Mouse (Mus musculus): ENCODE results near the gene Slc46a1.

Slc46a1 gene

DNA sequence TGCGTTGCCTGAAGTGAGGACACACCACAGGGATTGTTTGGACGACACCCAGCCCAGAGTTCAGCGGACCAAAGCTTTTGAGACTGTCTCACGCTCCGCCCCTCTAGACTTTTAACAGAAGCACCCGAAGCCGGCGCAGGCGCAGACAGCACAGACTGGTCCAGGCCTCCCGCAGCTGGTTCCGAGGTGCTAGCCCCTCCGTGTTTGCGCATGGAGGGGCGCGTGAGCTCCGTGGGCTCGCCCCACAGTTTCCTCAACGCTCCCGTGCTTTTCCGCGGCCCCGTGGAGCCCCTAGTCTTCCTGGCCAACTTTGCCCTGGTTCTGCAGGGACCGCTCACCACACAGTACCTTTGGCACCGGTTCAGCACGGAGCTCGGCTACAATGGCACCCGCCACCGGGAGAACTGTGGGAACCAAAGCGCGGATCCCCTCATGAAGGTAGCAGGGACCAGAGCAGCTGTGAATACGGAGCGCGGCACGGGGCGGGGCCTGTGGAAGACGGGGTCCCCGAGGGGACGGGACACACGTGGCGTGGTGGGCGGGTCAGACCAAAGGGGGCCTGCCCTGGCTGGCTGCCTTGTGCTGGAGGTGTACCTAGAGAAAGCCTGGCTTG is at the start of gene Slc46a1:
TSS of gene Slc46a1 (plus strand) at position 130 of the 613 bp plus-strand sequence.
- peak; percentile 91 for DNase-seq (ENCODE audit: low read depth)

DNA sequence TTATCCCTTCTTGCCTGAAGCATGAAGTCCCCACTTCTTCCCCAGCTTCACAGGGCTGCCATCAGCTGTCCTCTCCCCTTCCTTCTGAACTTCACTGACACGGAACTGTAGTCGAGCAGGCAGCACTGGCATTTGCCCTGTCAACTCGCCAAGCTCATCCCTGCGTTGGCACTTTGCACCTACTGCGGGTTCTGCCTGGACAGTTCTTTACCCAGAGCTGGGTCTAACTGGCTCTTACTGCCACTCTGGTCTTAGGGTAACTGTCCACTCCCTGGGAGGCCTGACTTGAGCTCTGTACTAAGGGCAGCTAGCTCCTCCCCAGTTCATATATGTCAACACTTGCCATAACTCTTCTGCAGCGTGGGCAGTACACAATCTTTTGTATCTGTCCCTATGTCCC is 48.6 kb upstream of the Slc46a1 start:
- DNase-seq (ENCODE audit: low read depth) = no peak

DNA sequence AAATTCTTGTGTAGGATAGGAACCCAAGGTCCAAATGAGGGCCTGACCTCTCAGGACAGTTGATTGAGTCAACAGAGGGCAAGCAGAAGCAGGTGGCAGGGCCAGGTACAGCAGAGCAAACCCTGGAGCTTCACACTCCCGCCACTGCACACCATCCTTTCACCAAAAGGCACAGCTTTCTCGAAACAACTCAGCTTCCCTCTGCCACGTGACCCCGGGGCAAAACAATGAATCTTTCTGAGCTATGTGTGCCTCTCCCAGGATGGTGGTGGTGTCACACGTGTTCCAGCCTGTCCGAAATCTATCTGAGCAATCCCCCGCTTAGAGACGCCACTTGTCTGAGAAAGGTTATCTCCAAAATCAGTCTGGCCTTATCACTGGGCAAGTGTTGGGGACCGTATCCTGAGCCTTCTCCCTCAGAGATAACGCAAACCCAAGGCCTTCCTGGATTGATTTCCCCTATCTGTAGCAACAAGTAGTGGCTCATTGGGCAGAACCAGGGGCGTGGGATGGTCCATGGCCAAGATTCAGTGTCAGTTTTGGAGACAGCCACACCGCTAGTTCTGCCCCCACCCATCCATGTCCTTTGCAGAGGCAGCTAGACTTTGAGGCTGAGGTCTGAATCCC is 45.1 kb upstream of the Slc46a1 start:
- no peak for DNase-seq (ENCODE audit: low read depth)

DNA sequence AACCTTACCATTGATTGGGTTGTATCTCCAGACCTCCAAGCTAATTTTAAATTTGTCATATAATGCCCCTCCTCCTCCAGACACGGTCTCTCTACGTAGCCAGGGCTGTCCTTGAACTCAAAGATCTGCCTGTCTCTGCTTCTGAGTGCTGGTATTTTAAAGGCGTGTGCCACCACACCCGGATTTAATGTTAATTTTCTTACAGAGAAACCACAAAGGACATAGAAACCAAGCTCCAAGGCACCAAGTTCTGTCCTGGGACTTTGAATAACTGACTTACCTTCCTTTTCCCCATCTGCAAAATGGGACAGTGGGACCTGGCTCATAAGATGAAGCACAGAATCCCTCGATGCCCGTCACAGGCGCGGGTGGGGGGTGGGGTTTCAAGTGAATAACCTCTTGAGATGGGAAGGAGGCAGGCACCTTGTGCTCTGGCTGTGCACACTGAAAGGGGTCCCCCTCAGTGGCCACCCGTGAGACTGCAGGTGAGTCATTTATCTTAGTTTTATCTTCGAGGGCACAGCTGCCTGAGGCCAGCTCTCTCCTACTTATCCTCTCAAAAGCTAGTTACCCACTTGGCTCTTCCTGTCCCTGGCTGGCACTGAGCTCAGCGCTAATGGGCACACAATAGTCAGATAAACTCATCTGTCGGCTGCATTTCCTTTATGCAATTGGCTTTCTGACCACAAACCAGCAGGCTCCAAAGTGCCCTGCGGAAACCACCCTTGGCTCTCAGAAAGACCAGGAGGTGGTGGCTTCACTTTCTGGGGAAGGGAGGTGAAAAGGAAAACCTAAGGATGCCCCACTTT is 44.1 kb upstream of the Slc46a1 start:
- no peak for DNase-seq (ENCODE audit: low read depth)

DNA sequence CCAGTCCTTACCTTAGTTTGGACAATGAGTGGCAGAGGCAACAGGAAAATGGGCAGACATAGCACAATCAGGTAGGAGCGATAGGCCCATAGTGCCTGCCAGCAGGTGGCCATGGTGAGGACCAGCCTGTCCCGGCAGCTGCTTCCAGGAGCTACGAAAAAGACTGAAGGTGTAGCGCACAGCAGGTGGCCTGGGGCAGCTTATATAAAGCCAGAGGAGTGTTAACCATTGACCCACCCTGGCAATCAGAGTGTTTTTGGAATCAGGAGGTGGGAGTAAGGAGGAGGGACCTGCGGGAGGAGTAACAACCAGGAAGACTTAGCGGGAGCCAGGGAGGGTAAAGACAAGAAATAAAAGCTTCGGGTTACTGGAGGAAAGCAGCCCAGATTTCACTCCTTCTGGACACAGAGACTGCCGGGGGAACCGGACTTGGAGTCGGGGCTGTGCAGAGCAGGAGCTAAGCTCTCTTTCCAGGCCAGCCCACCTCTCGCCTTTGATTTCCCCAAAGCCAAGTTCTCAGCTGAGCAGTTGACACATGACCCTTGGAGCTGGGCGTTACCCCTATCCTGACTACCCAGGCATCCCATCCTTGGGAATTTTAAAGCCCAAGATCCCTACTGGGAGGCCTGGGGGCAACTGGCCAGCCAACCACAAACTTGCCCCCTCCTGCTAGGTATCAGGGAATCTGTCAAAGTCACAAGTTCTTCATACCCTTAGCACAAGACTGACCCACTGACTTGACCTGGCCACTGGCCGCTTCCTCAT is 43.3 kb upstream of the Slc46a1 start, which contains the start of gene Slc13a2:
TSS of gene Slc13a2 (minus strand) at position 163 of the 765 bp plus-strand sequence.
- DNase-seq (ENCODE audit: low read depth) = no peak

DNA sequence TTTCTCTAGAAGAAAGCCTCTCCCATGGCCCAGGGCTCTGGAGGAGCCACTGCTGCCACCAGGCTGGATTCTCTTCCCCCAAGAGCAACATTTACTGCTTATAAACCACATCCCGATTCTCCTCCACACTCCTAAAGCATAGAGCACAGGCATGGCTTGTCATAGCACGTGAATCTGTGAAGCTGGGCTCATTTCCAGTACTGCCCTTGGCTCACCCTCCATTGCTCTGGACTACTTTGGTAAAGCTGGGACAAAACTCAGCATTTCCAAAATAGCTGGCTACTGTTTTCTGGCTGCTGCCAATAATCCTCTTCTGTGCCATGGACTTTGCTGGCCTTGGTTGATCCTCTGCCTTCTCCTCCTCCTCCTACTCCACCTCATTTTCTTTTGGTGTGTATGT is 41.1 kb upstream of the Slc46a1 start:
- peak; percentile 73 for DNase-seq (ENCODE audit: low read depth)

DNA sequence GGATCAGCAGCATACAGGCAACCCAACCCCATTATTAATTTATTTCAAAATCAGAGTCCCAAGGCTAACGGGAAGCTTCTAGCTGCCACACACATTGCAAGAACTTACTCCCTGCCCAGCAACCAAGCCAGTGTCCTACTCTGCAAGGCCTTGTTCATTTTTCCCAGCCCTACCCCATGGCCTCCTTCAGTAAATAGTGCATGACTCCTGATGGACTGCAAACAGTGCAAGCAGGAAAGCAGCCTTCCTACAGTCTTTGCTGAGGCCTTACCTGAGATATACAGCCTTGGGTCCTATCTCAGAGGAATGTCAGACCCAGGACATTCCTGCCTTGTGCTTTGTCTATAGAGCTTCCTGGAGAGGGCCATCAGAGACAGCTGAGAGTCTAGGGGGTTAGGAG is 39.9 kb upstream of the Slc46a1 start:
- no peak for DNase-seq (ENCODE audit: low read depth)

DNA sequence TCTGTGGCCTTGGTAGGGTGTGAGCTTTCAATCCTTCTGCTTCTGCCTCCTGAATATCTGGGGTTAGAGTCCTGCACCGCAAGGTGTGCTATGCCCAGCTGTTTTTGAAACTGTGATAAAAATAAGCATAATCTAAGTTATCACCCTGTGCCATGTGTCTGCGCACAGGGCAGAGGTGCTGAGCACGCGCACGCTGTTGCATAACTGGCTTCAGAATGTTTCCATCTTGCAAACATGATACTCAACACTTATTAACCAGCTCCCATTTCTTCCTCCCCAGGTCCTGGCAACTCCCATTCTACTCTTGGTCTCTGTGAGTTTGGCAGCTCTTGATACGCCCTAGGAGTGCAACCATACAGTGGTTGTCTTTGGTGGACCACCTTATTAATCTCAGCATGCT is 37.8 kb upstream of the Slc46a1 start:
- DNase-seq (ENCODE audit: low read depth) = no peak

DNA sequence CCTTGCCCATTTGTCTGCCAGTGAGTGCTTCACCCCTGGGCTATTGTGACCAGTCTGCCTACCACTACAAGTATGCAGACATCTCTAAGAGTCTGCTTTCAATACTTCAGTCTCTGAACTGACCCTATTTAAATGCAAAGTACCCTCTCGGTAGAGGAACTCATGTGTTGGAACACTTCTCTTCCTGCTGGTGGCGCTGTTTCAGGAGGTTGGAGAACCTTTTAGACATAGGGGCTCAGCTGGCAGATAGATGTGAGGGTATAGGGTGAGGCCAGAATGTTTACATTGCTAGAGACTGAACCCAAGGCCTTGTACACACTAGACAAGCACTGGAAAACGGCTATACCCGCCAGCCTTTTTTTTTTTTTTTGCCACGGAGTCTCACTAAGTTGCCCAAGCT is 37.2 kb upstream of the Slc46a1 start:
- DNase-seq (ENCODE audit: low read depth) = no peak

DNA sequence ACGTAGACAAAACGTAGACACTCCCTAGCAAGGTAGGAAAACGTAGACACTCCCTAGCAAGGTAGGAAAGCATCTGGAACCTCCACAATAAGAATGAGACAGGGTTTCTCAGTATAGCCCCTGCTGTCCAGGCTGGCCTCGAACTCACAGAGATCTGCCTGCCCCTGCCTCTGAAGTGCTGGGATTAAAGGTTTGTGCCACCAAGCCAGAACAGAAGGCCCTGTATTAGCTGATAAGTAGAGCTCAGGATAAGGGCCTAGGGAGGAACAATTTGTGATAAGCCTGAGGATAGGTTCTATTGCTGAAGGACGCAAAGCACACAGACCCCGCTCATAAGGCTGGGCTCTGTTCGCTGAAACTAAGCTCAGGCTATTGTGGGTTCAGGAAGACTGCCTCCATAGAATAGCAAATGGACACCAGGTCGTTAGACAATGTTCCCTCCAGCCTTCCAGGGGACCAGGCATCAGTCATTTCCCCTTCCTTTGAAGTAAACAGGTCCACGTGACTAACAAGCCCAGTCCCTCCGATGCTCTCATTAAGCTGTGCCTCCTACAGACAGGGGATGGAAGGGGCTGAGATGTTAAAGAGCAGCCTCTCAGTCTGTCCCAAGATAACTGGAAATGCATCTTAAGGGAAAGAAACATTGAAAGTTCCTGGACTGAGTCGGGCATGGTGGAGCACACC is 35.2 kb upstream of the Slc46a1 start:
- no peak for DNase-seq (ENCODE audit: low read depth)

DNA sequence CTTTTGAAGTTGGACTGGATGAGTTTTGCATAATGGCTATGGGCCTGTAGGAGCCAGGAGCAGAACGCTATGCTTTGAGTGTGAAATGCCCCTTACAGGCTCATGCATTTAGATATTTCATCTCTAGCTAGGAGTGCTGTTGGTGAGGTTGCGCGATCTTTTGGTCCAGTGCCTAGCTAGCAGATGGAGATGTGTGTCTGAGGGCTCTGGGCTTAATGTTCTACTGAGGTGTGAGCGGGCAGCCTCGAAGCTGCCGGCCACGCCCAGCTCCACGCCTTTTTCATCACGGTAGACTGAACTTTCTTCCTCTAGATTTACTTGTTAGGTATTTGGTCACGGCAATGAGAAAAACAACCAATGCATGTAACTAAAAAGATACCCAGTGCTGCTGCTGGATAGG is 34.3 kb upstream of the Slc46a1 start:
- peak; percentile 24 for DNase-seq (ENCODE audit: low read depth)

DNA sequence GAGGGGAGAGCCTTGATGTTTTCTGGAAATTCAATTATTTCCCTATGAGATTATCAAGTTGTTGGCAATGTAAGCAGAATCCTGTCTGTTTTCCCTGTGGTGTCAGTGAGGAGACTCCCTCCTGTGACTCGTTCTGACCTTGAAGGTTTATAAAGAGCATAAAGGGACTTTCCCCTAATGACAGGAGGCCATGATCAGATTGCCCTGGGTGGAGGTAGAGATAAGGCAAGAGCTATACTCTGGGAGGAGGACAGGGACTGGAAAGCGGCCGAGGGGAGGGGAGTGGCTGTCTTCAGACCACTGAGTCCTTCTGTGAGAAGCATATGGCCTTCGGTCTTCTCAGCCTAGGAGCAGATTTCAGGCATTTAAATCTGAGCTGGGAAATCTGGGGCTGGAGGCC is 31.4 kb upstream of the Slc46a1 start:
- DNase-seq (ENCODE audit: low read depth) = no peak

DNA sequence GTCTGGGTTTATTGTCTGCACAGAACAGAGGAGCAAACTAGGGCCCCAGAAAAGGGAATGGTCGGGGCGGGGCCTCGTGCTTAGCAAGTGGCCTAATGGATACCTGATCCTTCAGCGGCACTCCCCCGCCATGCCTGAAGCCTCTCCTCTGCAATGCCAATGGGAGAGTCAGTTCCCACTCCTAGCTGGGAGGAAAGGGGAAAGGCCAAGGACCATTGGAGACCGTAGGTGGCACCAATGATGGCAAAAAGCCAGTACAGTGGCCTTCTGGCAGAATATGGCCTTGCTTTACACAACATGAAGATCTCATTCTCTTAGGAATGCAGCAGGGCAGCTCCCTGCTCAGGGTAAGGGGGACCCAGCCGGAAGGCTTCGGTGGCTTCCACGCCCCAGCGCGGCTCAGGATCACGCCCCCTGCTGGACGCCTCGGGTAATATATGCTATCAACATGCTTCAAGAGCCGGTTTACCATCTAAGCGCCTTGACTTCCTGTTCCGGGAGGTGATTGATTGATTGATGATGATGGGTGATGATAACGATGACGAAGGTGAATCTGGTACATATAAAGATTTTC is 29.6 kb upstream of the Slc46a1 start:
- DNase-seq (ENCODE audit: low read depth) = peak; percentile 36

DNA sequence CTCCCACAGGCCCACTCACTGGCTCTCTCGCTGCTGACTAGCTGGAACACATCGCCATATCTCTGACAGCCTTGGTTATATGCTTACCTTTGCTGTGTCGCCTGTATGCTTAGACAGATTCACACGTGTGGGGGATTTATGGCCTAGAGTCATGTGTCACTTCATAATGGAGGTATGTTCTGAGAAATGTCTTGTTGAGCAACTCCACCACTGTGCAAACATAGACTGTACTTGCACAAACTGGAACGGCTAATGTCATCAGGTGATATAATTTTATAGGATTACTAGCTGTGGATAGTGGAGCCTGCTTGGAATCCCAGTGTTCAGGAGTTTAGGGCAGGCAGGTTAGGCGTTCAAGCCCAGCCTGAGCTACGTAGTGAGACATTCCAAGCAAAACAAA is 28.3 kb upstream of the Slc46a1 start:
- DNase-seq (ENCODE audit: low read depth) = no peak

DNA sequence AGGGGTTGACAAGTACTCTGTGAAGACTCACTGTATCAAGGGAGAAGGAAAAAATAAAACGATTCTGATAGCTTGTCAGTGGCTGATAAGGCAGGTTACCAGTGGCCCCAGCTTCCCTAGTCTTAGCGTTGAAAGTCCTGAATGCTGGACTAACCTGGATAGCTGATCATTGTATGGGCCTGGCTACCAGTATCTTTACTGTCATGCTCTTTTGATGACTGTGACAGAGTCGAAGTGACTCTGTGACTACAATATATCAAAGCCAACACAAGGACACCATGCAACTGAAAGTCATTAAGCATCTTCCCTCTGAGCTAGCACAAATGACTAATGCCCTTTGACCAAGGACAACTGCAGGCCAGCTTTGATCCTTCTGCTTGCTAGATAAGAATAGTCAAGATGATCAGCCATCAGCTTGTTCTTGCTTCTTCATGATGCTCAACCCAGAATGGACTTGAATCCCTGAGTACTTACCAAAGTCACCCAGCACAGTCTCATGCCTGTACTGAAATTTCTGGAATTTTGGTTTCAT is 27.0 kb upstream of the Slc46a1 start:
- no peak for DNase-seq (ENCODE audit: low read depth)

DNA sequence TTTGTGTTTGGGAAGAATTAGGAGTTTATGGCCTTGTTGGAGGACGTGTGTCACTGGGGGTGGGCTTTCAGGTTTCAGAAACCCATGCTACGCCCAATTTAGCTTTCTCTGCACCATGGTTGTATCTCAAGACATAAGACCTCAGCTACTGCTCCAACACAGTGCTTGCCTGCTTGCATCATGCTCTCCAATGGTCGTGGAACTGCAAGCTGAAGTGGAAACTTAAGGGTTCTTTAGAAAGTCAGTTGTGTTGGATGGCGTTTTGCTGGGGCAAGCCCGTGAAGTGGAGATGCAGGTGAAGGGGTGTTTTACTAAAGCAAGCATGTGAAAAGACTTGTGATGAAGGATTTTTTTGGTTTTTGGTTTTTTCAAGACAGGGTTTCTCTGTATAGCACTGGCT is 22.4 kb upstream of the Slc46a1 start:
- no peak for DNase-seq (ENCODE audit: low read depth)

DNA sequence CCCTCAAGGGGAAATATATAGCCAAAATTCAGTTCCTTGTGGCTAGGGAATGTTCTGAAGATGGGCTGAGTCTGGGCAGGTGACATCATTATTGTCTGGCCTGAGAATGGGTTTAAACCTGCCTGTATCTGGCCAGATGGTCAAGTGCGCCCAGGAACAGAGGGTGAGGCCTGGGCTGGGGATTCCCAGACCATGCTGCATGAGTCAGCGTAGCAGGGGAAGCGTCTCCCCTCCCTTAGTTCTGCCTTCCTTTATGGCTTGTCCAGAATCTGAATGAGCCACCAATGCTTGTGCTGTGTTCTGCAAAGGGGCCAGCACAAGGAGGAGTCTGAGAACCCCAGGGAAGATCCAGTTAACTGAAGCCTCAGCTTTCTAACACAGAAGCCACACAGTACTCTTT is 18.3 kb upstream of the Slc46a1 start:
- peak; percentile 63 for DNase-seq (ENCODE audit: low read depth)

DNA sequence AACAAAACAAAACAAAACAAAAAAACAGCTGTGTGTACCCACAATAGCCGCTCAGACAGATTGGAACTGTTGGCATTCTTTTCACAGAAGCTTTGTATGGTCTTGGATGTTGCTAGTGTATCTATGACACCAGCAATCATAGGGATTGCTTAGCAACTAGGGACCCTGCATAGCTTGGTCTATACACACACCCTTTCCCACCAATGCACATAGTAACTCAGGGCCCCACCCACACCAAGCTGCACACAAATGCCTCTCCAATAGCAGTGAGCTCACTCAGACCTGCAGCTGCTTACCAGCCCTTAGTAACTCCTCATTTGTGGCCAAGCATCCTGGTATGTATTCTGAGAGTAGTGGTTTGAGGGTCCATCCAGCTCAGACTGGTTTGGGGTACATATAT is 17.3 kb upstream of the Slc46a1 start:
- no peak for DNase-seq (ENCODE audit: low read depth)

DNA sequence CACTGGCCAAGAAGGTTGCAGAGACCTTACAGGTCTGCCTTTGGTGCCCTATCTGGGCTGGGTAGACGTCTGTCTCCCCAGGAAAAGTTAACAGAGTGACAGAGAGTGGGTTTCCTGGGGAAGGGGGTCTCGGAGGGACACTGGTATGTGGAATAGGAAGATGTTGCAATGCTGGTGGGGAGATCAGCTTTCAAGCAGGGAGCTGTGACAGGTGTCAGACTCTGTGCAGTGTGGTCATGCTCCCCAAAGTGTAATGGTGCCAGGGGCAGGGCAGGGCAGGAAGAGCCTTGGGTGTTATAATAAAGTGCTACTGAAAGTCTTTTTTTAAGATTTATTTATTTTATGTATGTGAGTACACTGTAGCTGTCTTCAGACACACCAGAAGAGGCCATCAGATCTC is 15.2 kb upstream of the Slc46a1 start:
- DNase-seq (ENCODE audit: low read depth) = no peak

DNA sequence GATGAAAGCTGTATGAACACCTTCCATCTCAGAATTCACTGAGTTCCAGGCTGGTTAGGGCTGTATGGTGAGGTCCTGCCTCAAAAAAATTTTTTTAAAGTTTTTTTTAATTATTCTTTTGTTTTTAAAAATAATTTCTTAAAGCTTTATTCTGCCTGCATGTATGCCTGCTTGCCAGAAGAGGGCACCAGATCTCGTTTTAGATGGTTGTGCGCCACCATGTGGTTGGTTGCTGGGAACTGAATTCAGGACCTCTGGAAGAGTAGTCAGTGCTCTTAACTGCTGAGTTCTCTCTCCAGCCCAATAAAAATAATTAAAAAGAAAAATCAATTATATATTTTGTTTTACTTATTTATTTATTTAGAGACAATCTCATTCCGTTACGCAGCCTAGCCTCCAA is 11.8 kb upstream of the Slc46a1 start:
- DNase-seq (ENCODE audit: low read depth) = peak; percentile 87

DNA sequence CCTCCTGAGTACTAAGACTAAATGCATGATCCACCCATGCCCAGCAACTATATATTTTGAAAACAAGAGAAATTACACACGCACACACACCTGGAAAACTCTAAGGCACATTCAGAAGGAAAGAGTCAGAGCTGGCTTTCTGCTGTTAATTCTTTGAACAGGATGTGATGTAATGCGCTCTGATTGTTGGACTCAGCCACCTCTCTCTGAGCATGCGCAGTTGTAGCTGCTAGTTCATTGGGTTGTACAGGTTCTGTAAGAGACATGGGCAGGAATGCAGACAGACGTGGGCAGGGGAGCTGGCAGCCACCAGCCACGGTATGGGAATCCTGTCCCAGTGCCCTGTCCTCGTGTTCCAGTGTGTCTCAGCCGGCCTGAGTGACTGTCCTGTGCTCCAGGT is 11.2 kb upstream of the Slc46a1 start:
- no peak for DNase-seq (ENCODE audit: low read depth)
